19 mouse cellular contexts compared by ENCODE assay signal in the genomic region with DNA sequence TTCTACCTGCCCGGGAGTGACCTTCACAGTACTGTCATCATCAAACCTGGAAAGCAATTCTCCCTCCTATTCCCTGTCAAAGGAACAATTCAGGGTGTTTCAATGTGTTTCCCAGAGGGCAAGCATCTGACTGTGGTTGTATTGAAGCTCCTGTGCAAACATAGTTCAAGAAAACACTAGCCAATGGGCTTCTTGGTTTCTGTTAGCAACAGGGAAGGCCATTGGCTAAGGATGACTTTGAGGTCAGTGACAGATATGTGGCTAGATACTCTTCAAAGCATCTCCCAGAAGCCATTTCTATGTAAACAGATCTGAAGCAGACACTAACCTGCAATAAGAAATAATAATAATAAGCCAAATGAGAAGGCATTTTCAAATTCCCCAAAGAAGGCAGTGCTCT.
"Had no signal": no experiment of that assay in that cellular context is flagged by ENCODE, and none has a peak within 500 bp of the region (broad histone marks: within the 10 kb centered on the region; RNA-seq: fewer than 3 reads in every experiment).

No protein-coding gene starts in this region.

- H3K9ac ChIP-seq: kidney, embryonic 15.5 days; limb, embryonic 13.5 days; liver, embryonic 13.5 days; midbrain, embryonic 12.5 days; midbrain, embryonic 15.5 days; neural tube, embryonic 13.5 days had no signal

- H3K36me3 ChIP-seq: kidney, embryonic 15.5 days; limb, embryonic 10.5 days; limb, embryonic 13.5 days; liver, embryonic 13.5 days; midbrain, embryonic 12.5 days; midbrain, embryonic 15.5 days; neural tube, embryonic 13.5 days had no signal

- H3K4me2 ChIP-seq: kidney, embryonic 15.5 days; limb, embryonic 13.5 days; liver, embryonic 13.5 days; midbrain, embryonic 12.5 days; midbrain, embryonic 15.5 days; neural tube, embryonic 13.5 days had no signal

- H3K4me3 ChIP-seq: kidney, embryonic 15.5 days; limb, embryonic 10.5 days; limb, embryonic 13.5 days; liver, embryonic 13.5 days; midbrain, embryonic 12.5 days; midbrain, embryonic 15.5 days; neural tube, embryonic 13.5 days had no signal

- DNase-seq: kidney, adult 8-10 months; kidney, postnatal 10 days; kidney, postnatal 4 days; layer of hippocampus, adult 9-11 months; liver; liver, embryonic 13.5 days; lung, adult 2 months; lung, postnatal 14 days; retina, postnatal 1 day; right cerebral cortex, postnatal 4 days; thymus, postnatal 36 days had no signal

- H3K27me3 ChIP-seq: kidney, embryonic 15.5 days; limb, embryonic 13.5 days; liver, embryonic 13.5 days; midbrain, embryonic 12.5 days; midbrain, embryonic 15.5 days; neural tube, embryonic 13.5 days had no signal

- H3K27ac ChIP-seq: kidney, embryonic 15.5 days; limb, embryonic 10.5 days; limb, embryonic 13.5 days; liver, embryonic 13.5 days; macrophage; midbrain, embryonic 12.5 days; midbrain, embryonic 15.5 days; neural tube, embryonic 13.5 days; stomach, postnatal 0 days had no signal

- H3K4me1 ChIP-seq: kidney, embryonic 15.5 days; limb, embryonic 10.5 days; limb, embryonic 13.5 days; liver, embryonic 13.5 days; midbrain, embryonic 12.5 days; midbrain, embryonic 15.5 days; neural tube, embryonic 13.5 days had no signal

- H3K9me3 ChIP-seq: kidney, embryonic 15.5 days; limb, embryonic 10.5 days; limb, embryonic 13.5 days; liver, embryonic 13.5 days; midbrain, embryonic 12.5 days; midbrain, embryonic 15.5 days; neural tube, embryonic 13.5 days had no signal

- ATAC-seq: midbrain, embryonic 15.5 days had no signal
